Mouse (Mus musculus) stomach, postnatal 0 days (tissue): ENCODE data around the gene Fpgs. TPM values are rescaled to one million over a fixed set of nuclear protein-coding genes. Genes with fewer than 3 reads are reported as not detected.
A peak's percentile ranks its signal among the peaks of the same experiment; 100 is the strongest.

Experiments used
- ATAC-seq: fragments of 200-750 bp; cut with Nextera tagmentation; 2 replicates; pipeline ENCODE4 v1.8.0; 2017; ENCODE audit not compliant: low FRiP score, low TSS enrichment
- DNase-seq: peaks from one replicate; pipeline ENCODE4 v3.0.0-alpha.2; 2016; ENCODE audit warnings: low spot score
- H3K27ac ChIP-seq: fragments of 300-500 bp; sonication (generic); replicated peaks from 2 replicates; pipeline ENCODE4 v1.5.1; 2014; ENCODE audit warnings: mild to moderate bottlenecking, control low read depth
- H3K27me3 ChIP-seq: fragments of 300-500 bp; sonication (generic); 2 replicates; pipeline ENCODE4 v1.6.1; 2014; ENCODE audit warnings: low read length; ENCODE audit not compliant: control insufficient read depth, insufficient read depth
- H3K36me3 ChIP-seq: fragments of 300-500 bp; sonication (generic); 2 replicates; pipeline ENCODE4 v1.6.1; 2014; ENCODE audit warnings: low read length, mixed read lengths; ENCODE audit not compliant: control insufficient read depth, insufficient read depth
- H3K4me1 ChIP-seq: fragments of 300-500 bp; sonication (generic); replicated peaks from 2 replicates; pipeline ENCODE4 v1.6.1; 2014; ENCODE audit warnings: antibody characterized with exemption; ENCODE audit not compliant: control insufficient read depth, insufficient read depth
- H3K4me2 ChIP-seq: fragments of 300-500 bp; sonication (generic); replicated peaks from 2 replicates; pipeline ENCODE4 v1.6.1; 2014; ENCODE audit warnings: low read depth, mild to moderate bottlenecking, control low read depth, moderate library complexity
- H3K4me3 ChIP-seq: fragments of 300-500 bp; sonication (generic); 2 replicates; pipeline ENCODE4 v1.5.1; 2014; ENCODE audit warnings: low read depth, low read length, control low read depth
- H3K9ac ChIP-seq: fragments of 300-500 bp; sonication (generic); 2 replicates; pipeline ENCODE4 v1.6.1; 2014; ENCODE audit warnings: mild to moderate bottlenecking, low read length, control low read depth, mixed read lengths
- H3K9me3 ChIP-seq: fragments of 300-500 bp; sonication (generic); 2 replicates; pipeline ENCODE4 v1.6.1; 2016; ENCODE audit warnings: low read length; ENCODE audit not compliant: control insufficient read depth
- CTCF ChIP-seq: IDR thresholded peaks from 2 replicates; pipeline ENCODE4 v1.5.1; 2016; ENCODE audit warnings: antibody characterized with exemption, low read depth, mild to moderate bottlenecking, moderate library complexity
- EP300 ChIP-seq: optimal IDR thresholded peaks from 2 replicates; pipeline ENCODE3; 2016; ENCODE audit warnings: antibody characterized with exemption
- WGBS: fragments of 180-500 bp; shearing (Covaris S2); extraction: QIAGEN DNeasy Blood & Tissue Kit; methylation state at CpG from one replicate; pipeline ENCODE4 v1.1.7; 2014; 5-methylcytosine and 5-hydroxymethylcytosine counted together
- polyA plus RNA-seq: library from polyadenylated mRNA; unstranded; fragments of >200 nt; fragmentation: Nextera tagmentation; extraction: Ambion mirVana; gene quantifications from 2 replicates; pipeline ENCODE4 v1.2.1, GENCODE M21; 2015

Gene Fpgs
- polyA plus RNA-seq, 1 experiment from 2014 or later, result 15.1 TPM

DNA sequence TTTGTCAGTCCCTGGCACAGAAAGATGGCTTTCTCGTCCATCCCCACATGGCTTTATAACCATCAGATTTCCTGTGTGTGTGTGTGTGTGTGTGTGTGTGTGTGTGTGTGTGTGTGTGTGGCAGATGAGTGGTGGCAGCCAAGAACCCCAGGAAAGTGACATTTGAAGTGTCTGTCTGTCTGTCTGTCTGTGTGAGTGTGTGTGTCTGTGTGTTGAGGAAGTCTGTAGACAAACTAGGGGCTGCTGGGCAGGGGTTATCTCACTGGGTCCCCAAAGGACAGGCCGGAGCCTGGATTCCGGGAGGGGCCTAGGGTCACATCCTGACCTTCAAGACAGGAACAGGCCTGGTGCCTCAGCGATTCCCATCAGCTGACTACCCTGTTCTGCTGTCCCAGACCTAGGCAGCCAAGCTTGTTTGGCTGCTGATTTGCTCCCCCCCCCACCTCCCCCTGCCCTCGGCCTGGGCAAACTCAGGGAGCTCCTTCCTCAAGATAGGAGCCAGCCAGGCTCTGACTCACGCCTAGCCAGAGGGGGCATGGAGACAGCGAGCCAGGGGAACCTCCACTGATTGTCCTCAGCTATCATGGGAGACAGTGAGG is 42.3 kb downstream of the Fpgs start:
- 40% methylated on average over 7 of the region's 7 CpGs for WGBS
- Histone ChIP-seq H3K27ac (peak overlapping the region; percentile 58), H3K27me3 (no peaks in the 10 kb centered on the region), H3K4me1 (peaks cover 4% of the 10 kb centered on the region), H3K9ac (no peak overlapping the region), H3K4me3 (no peak overlapping the region), H3K9me3 (no peaks in the 10 kb centered on the region), H3K4me2 (no peak overlapping the region), H3K36me3 (no peaks in the 10 kb centered on the region)
- ATAC-seq (peak; percentile 72), DNase-seq (peak; percentile 68)
- TF ChIP-seq CTCF (0 out of 2 replicates have a peak, but pooled peaks have one; percentile 1), EP300 (no peak)

DNA sequence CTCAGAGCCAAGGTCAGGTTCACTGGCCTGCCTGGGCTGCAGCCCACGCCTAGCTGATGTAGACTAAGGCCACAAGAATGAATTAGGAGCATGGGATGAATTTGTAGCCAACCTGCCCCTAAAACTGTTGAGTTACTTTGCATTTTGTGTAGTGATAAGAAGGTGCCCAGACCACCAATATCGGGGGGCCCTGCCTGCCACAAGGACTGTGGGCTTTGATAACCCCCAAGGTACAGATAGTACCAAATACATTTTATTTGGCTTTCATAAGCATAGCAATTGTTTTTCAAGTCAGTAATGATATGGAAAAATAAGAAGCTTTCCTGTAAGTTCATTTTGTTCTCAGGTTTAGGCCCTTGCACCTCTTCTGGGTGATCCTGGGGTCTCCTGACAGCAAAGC is 45.1 kb downstream of the Fpgs start:
- H3K27me3 ChIP-seq, result no peaks in the 10 kb centered on the region
- H3K4me2 ChIP-seq, result no peak overlapping the region
- peaks cover 4% of the 10 kb centered on the region for H3K4me1 ChIP-seq
- no peak overlapping the region for H3K4me3 ChIP-seq
- H3K27ac ChIP-seq, result no peak overlapping the region
- no peak for DNase-seq
- no peak for ATAC-seq
- no peak overlapping the region for H3K9ac ChIP-seq
- no peaks in the 10 kb centered on the region for H3K36me3 ChIP-seq
- 92% methylated on average over 2 of the region's 2 CpGs for WGBS
- no peaks in the 10 kb centered on the region for H3K9me3 ChIP-seq
- TF ChIP-seq EP300, result no peak
- TF ChIP-seq CTCF, result no peak

DNA sequence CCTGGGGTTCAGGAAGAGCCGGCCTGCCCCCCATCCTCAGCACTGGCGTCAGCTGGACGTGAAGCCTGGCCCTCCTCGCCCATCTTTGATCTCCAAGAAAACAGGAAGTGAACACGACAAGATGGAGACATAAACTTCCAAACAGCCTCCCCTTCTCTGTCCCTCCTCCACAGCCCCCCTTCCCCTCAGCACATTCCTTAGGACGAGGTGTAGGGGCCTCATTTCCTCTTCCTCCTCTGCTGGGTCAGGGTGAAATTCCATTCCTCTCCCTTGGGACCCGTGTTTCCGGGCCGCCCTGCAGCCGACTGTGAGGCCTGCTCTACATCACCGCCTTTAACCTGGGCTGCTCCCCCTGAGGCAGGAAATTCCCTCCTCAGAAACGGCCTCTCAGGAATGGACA is 48.1 kb downstream of the Fpgs start:
- ATAC-seq (peak; percentile 34; the same call in 1 of the 2 replicates), DNase-seq (peak; percentile 14)
- Histone ChIP-seq H3K27me3 (no peaks in the 10 kb centered on the region), H3K4me3 (no peak overlapping the region), H3K4me2 (no peak overlapping the region), H3K9me3 (no peaks in the 10 kb centered on the region), H3K9ac (no peak overlapping the region), H3K27ac (peak overlapping the region; percentile 74), H3K4me1 (no peaks in the 10 kb centered on the region), H3K36me3 (no peaks in the 10 kb centered on the region)
- WGBS, result 60% methylated on average over 11 of the region's 12 CpGs
- TF ChIP-seq EP300 (no peak), CTCF (no peak)

DNA sequence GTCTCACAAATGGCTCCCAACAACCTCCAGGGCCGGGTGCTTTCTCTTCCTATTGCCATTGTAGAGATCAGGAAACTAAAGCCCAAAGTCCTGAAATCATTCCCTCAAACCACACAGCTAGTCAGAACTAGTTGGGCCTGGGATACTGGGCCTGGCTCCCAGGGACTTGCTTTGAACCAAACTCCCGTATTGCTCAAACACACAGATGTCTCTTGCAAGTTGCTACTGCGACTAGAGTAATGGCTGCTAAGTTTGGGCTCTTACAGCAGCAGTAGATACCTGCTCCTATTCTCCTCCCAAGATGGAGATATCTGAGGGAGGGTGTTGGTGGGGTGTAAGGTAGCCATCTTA is 48.6 kb downstream of the Fpgs start:
- WGBS, result 71% methylated on average over 3 of the region's 3 CpGs
- DNase-seq (no peak), ATAC-seq (no peak)
- no peaks in the 10 kb centered on the region for H3K9me3 ChIP-seq
- TF ChIP-seq EP300 (no peak), CTCF (no peak)
- H3K27ac ChIP-seq, result peak overlapping the region; percentile 74
- H3K36me3 ChIP-seq, result no peaks in the 10 kb centered on the region
- H3K27me3 ChIP-seq, result no peaks in the 10 kb centered on the region
- no peak overlapping the region for H3K4me3 ChIP-seq
- H3K9ac ChIP-seq, result no peak overlapping the region
- no peak overlapping the region for H3K4me2 ChIP-seq
- H3K4me1 ChIP-seq, result no peaks in the 10 kb centered on the region

DNA sequence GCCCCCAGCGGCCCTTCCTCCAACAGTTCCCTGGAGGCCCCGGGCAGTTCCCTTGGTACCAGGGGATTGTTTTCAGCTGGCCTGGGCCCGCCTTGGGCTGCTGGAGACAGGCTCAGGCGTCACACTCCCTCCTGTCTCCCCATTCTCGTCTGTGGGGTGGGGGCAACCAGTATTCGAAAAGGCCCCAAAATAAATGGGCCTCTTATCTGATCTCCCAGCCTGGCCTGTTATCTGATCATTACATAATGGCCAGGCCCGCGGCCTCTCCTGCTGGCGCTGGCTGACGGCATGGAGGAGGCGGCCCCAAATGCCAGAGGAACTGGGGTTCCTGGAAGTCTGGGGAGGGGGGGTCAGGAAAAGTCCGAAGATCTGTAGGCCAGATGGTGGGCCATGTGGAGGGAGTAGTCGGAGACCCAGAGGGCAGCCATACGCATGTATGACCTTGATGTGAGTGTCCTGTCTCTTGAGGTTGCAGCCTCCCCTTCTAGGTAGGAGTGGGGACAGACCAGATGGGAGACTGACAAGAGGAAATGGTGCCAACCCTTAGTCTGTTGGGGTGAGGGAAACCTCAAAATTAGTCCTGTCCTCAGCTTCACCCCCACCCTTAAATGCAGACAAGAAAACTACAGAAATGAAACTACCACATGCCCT is 49.1 kb downstream of the Fpgs start:
- no peak overlapping the region for H3K9ac ChIP-seq
- H3K27ac ChIP-seq, result peak overlapping the region; percentile 74
- H3K9me3 ChIP-seq, result no peaks in the 10 kb centered on the region
- no peaks in the 10 kb centered on the region for H3K27me3 ChIP-seq
- WGBS, result 67% methylated on average over 14 of the region's 14 CpGs
- peak; percentile 15; the same call in 1 of the 2 replicates for ATAC-seq
- no peak overlapping the region for H3K4me3 ChIP-seq
- no peaks in the 10 kb centered on the region for H3K4me1 ChIP-seq
- TF ChIP-seq EP300 (no peak), CTCF (no peak)
- no peak overlapping the region for H3K4me2 ChIP-seq
- no peak for DNase-seq
- H3K36me3 ChIP-seq, result no peaks in the 10 kb centered on the region

DNA sequence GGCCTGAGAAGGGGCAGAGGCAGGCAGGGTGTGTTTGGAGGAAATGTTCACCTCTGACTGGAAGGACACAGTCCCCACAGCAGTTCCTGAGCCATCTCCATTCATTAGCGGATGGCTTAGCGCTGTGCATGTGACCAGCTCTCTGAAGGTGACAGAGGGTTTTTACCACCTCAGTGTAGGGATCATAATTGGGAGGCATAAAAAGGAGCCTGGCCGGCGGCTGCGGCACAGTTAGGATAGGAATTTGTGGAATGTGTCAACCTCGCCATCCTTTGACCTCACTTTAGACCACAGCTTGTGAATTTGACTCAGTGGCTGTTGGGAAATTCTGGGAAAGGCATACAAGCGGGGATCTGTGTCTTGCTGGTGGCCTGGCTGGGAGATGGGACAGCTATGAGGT is 50.2 kb downstream of the Fpgs start:
- H3K27ac ChIP-seq, result no peak overlapping the region
- H3K4me3 ChIP-seq, result no peak overlapping the region
- no peak overlapping the region; the same call in 1 of the 2 replicates for H3K4me2 ChIP-seq
- no peaks in the 10 kb centered on the region for H3K4me1 ChIP-seq
- DNase-seq (no peak), ATAC-seq (no peak)
- no peaks in the 10 kb centered on the region for H3K9me3 ChIP-seq
- no peaks in the 10 kb centered on the region for H3K27me3 ChIP-seq
- 52% methylated on average over 7 of the region's 7 CpGs for WGBS
- H3K9ac ChIP-seq, result no peak overlapping the region
- no peaks in the 10 kb centered on the region for H3K36me3 ChIP-seq
- TF ChIP-seq EP300, result no peak
- no peak for TF ChIP-seq CTCF
